ENCODE assay signal across 31 mouse cellular contexts in the genomic region with DNA sequence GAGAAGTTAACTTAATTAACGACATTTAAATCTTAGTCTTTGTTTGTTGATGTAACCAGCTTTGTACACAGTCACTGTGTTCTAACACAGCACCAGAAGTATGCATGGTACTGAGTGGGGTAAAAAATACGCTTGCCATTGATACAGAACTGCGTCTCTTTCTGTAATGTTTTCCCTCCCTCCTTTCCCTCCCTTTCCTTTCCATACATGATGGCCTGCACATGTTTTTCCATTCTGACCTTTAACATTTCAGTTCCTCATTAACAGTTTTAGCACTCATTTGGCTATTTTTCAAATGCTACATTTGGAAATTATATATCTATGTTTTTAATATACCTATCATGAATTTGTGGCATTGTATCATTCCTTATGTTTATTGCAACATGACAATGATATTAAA. TPM values are rescaled to one million over a fixed set of nuclear protein-coding genes. Genes with fewer than 3 reads are reported as not detected.
"Had no signal": no experiment of that assay in that cellular context is flagged by ENCODE, and none has a peak within 500 bp of the region (broad histone marks: within the 10 kb centered on the region; RNA-seq: fewer than 3 reads in every experiment).

No protein-coding gene starts in this region.

- H3K27ac ChIP-seq: embryonic facial prominence, embryonic 10.5 days; embryonic facial prominence, embryonic 12.5 days; embryonic facial prominence, embryonic 13.5 days; embryonic facial prominence, embryonic 15.5 days; forebrain, embryonic 10.5 days; forebrain, embryonic 12.5 days; forebrain, embryonic 13.5 days; forebrain, embryonic 15.5 days; gastrocnemius, adult 2 months; heart, adult 2 months had no signal

- H3K9ac ChIP-seq: embryonic facial prominence, embryonic 12.5 days; embryonic facial prominence, embryonic 13.5 days; embryonic facial prominence, embryonic 15.5 days; forebrain, embryonic 12.5 days; forebrain, embryonic 13.5 days; forebrain, embryonic 15.5 days; forebrain, postnatal 0 days had no signal

- H3K4me2 ChIP-seq: embryonic facial prominence, embryonic 12.5 days; embryonic facial prominence, embryonic 13.5 days; embryonic facial prominence, embryonic 15.5 days; forebrain, embryonic 12.5 days; forebrain, embryonic 13.5 days; forebrain, embryonic 15.5 days had no signal

- DNase-seq: cerebellum, adult 9-10 months; cerebellum, adult 9-11 months; cerebellum, postnatal 10 days; cerebellum, postnatal 14 days; cerebellum, postnatal 25 days; cerebellum, postnatal 36 days; embryo, embryonic 11 days; forebrain, postnatal 0 days; gastrocnemius, adult 2 months; gastrocnemius, postnatal 10 days; gastrocnemius, postnatal 14 days; gastrocnemius, postnatal 25 days; gastrocnemius, postnatal 36 days; heart, adult 11 months; heart, adult 18-20 months; heart, adult 2 months had no signal

- H3K9me3 ChIP-seq: embryonic facial prominence, embryonic 10.5 days; embryonic facial prominence, embryonic 12.5 days; embryonic facial prominence, embryonic 13.5 days; embryonic facial prominence, embryonic 15.5 days; forebrain, embryonic 10.5 days; forebrain, embryonic 12.5 days; forebrain, embryonic 13.5 days; forebrain, embryonic 15.5 days had no signal

- H3K27me3 ChIP-seq: embryonic facial prominence, embryonic 12.5 days; embryonic facial prominence, embryonic 13.5 days; embryonic facial prominence, embryonic 15.5 days; forebrain, embryonic 12.5 days; forebrain, embryonic 13.5 days; forebrain, embryonic 15.5 days had no signal

- H3K4me1 ChIP-seq: embryonic facial prominence, embryonic 10.5 days; embryonic facial prominence, embryonic 12.5 days; embryonic facial prominence, embryonic 13.5 days; embryonic facial prominence, embryonic 15.5 days; forebrain, embryonic 10.5 days; forebrain, embryonic 12.5 days; forebrain, embryonic 13.5 days; forebrain, embryonic 15.5 days had no signal

- H3K4me3 ChIP-seq: embryonic facial prominence, embryonic 10.5 days; embryonic facial prominence, embryonic 12.5 days; embryonic facial prominence, embryonic 13.5 days; embryonic facial prominence, embryonic 15.5 days; erythroblast, embryonic 14.5 days; forebrain, embryonic 10.5 days; forebrain, embryonic 12.5 days; forebrain, embryonic 13.5 days; forebrain, embryonic 15.5 days; gastrocnemius, adult 2 months; heart, adult 2 months had no signal

RNA-seq across cellular contexts. Expression of gene Meltf, which starts 34.4 kb away (rescaled TPM):
- total RNA-seq: common myeloid progenitor, adult 5-6 weeks; gastrocnemius, adult 18-20 months; gastrocnemius, adult 2 months; gastrocnemius, adult 8-10 months; gastrocnemius, postnatal 25 days; gastrocnemius, postnatal 36 days; heart, adult 2 months; heart, adult 8-10 months had no signal
- polyA plus RNA-seq: embryonic facial prominence, embryonic 11.5 days; erythroblast, embryonic 14.5 days; forebrain, embryonic 10.5 days; forebrain, embryonic 11.5 days had no signal
